Mouse (Mus musculus): ENCODE data around the gene Myo1e. TPM values are rescaled to one million over a fixed set of nuclear protein-coding genes. Genes with fewer than 3 reads are reported as not detected.

Myo1e gene
- polyA plus RNA-seq, 1 experiment, result 15.4 TPM

DNA sequence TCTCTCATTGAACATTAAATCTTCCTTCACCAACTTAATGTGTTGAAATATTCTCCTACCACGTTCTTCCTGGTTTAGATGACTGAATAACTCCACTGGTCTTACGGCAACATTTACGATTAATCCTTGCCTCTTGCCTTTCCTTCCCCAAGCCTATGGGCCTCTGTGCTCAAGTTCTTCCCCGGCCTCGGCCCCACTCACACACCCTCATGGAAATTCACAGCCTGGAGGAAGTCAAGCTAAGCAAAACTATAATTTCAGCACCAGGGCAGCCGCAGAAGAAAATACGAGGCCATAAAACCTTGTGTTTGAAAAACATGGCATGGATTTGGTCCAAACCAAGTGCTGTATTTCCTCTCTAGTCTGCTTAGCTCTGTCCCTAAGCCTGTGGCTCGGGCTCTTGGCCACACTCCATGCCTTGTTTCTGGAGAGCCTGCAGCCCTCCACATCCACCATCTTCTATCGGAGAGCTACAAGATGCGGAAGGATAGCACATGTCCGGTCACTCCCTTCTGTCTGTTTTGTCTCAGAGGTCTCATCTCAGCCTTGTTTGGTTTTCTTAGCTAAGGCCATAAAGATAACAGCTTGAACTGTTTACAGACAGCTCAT is 124.7 kb downstream of the Myo1e start:
- H3K4me3 ChIP-seq (ENCODE audit: extremely low read depth, insufficient read depth, insufficient read length), result no peak overlapping the region
- WGBS, result 72% methylated on average over 11 of the region's 11 CpGs
- TF ChIP-seq POLR2A (IDR thresholded peaks at IDR 0.05; ENCODE audit: low read depth, low read length), result no peak
- no peak for DNase-seq (ENCODE audit: low read depth in 1 of 2, low spot score in 2 of 2)
- H3K36me3 ChIP-seq (ENCODE audit: control insufficient read depth, insufficient read depth, low read length), result peaks cover 34% of the 10 kb centered on the region
- no peaks in the 10 kb centered on the region for H3K27me3 ChIP-seq (ENCODE audit: control insufficient read depth, insufficient read depth, low read length)
- no peak overlapping the region for H3K27ac ChIP-seq (ENCODE audit: insufficient read depth, low read length)
- no peaks in the 10 kb centered on the region for H3K4me1 ChIP-seq (ENCODE audit: control insufficient read depth, insufficient read depth, insufficient read length)

DNA sequence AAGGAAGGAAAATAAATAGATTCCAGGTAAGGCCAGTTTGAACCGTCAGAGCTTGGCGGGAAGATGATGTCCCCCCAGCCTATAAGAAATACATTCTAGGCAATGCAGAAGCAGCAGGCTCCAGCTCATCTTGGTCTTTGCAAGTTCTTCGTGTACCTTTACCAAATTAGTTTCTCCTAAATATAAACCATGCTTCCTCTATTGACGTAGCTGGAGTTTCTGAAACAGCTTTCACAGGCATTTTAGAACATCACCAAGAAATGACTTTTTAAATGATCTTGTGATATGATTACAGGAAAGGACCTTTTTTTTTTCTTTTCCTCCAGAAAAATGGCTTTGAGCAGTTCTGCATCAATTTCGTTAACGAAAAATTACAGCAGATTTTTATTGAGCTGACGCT is 131.2 kb downstream of the Myo1e start:
- no peaks in the 10 kb centered on the region for H3K27me3 ChIP-seq (ENCODE audit: control insufficient read depth, insufficient read depth, low read length)
- H3K4me1 ChIP-seq (ENCODE audit: control insufficient read depth, insufficient read depth, insufficient read length), result no peaks in the 10 kb centered on the region
- peaks cover 44% of the 10 kb centered on the region for H3K36me3 ChIP-seq (ENCODE audit: control insufficient read depth, insufficient read depth, low read length)
- H3K4me3 ChIP-seq (ENCODE audit: extremely low read depth, insufficient read depth, insufficient read length), result no peak overlapping the region
- 88% methylated on average over 7 of the region's 7 CpGs for WGBS
- no peak for DNase-seq (ENCODE audit: low read depth in 1 of 2, low spot score in 2 of 2)
- TF ChIP-seq CTCF (IDR thresholded peaks at IDR 0.05; ENCODE audit: extremely low read depth, insufficient read depth, insufficient read length, insufficient replicate concordance), result no peak
- no peak for TF ChIP-seq POLR2A (IDR thresholded peaks at IDR 0.05; ENCODE audit: low read depth, low read length)
- no peak overlapping the region for H3K27ac ChIP-seq (ENCODE audit: insufficient read depth, low read length)

DNA sequence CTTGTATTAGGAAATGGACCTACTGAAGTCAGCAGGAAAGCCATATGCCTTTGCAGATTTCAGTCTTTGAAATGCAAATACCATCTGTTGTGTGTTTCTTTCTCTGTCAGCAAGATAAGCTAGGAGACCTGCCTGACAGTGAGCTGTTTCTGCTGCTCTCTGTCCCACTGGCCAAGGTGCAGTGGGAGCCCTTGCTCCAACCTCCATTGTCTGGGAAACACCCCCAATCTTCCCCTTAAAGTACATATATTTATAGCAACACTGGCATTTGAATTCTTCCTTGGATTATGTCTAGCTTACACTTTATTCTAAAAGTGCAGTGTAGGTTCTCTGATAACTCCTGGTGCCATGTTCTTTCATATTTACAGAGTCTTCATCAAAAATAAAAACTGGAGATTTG is 131.7 kb downstream of the Myo1e start:
- no peaks in the 10 kb centered on the region for H3K27me3 ChIP-seq (ENCODE audit: control insufficient read depth, insufficient read depth, low read length)

DNA sequence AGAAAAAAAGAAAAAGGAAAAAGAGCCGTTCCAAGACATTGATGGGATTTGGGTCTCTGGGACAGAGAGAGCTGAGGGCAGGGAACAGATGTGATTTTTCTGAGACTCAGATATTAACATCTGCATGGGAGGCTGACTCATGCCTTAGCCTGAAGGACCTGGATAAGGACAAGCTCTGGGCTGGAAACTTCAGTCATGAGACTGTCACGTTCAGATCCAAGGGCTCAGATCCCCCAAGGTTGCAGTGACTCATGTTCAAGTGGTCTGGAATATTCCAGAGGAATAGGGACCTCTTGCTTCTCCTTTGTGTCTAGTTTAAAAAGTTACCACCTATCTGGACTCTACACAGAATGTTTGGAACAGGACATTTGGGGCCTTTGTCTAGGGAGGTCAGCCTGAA is 142.1 kb downstream of the Myo1e start:
- H3K27ac ChIP-seq (ENCODE audit: insufficient read depth, low read length), result no peak overlapping the region
- TF ChIP-seq POLR2A (IDR thresholded peaks at IDR 0.05; ENCODE audit: low read depth, low read length), result no peak
- no peak for TF ChIP-seq CTCF (IDR thresholded peaks at IDR 0.05; ENCODE audit: extremely low read depth, insufficient read depth, insufficient read length, insufficient replicate concordance)
- 86% methylated on average over 2 of the region's 2 CpGs for WGBS
- no peak overlapping the region for H3K4me3 ChIP-seq (ENCODE audit: extremely low read depth, insufficient read depth, insufficient read length)
- H3K36me3 ChIP-seq (ENCODE audit: control insufficient read depth, insufficient read depth, low read length), result peaks cover 24% of the 10 kb centered on the region
- DNase-seq (ENCODE audit: low read depth in 1 of 2, low spot score in 2 of 2), result no peak
- H3K27me3 ChIP-seq (ENCODE audit: control insufficient read depth, insufficient read depth, low read length), result no peaks in the 10 kb centered on the region
- H3K4me1 ChIP-seq (ENCODE audit: control insufficient read depth, insufficient read depth, insufficient read length), result no peaks in the 10 kb centered on the region

More for the DNA sequence above, 131.7 kb downstream of the Myo1e start:
- Histone ChIP-seq H3K4me3 (ENCODE audit: extremely low read depth, insufficient read depth, insufficient read length) (no peak overlapping the region), H3K4me1 (ENCODE audit: control insufficient read depth, insufficient read depth, insufficient read length) (no peaks in the 10 kb centered on the region), H3K27ac (ENCODE audit: insufficient read depth, low read length) (no peak overlapping the region), H3K36me3 (ENCODE audit: control insufficient read depth, insufficient read depth, low read length) (peaks cover 48% of the 10 kb centered on the region)
- no peak for TF ChIP-seq POLR2A (IDR thresholded peaks at IDR 0.05; ENCODE audit: low read depth, low read length)
- no peak for TF ChIP-seq CTCF (IDR thresholded peaks at IDR 0.05; ENCODE audit: extremely low read depth, insufficient read depth, insufficient read length, insufficient replicate concordance)
- no peak for DNase-seq (ENCODE audit: low read depth in 1 of 2, low spot score in 2 of 2)

DNA sequence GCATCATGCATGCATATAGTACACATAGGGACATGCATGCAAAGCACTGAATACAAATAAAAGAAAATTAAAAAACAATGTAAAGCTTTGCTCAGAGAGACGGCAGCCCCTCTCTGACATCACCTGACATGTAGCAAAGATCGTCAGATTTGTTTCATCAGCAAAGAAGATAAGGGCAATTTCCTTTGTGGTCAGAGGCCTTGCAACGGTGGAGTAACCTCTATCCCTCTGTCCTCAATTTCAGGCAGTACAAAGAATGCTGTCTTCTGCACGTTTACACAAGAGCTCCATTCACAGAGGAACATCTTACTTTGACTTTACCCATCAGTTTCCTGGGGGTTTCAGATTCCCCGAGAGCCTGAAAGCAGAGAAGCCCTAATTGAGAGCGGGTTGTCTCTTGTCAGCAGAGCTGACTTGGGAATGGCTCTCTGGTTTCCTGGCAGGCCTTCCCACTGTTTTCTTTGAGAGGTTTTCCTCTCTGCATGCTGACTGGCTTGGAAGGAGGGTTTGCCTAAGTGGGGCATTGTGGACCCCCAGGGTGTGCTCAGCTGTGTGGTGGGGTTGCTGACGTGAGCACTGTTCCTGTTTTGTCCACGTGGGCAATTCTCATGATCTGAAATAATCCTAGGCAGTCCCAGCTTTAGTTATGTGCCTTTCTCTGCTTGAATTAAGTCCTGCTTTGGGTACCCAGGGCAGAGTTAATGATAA is 144.6 kb downstream of the Myo1e start:
- no peak for DNase-seq (ENCODE audit: low read depth in 1 of 2, low spot score in 2 of 2)
- H3K27me3 ChIP-seq (ENCODE audit: control insufficient read depth, insufficient read depth, low read length), result no peaks in the 10 kb centered on the region

DNA sequence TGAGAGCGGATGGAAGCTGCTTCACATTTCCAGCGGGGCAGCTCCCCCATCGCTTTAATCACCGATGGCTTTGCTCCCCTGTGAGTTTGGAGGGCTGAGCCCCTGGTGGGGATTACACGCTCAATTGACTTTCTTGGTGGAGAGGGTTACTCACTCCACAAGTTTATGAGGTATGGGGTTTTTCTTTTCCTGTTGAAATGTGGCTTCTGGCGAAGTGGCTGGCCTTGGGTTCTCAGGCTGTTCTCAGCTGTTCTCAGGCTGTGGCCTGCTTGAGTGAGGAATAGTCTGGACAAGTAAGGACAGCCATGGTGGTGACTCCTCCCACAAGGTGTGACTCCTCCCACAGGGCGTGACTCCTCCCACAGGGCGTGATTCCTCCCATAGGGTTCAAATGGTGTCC is 149.1 kb downstream of the Myo1e start:
- 79% methylated on average over 8 of the region's 8 CpGs for WGBS
- H3K27me3 ChIP-seq (ENCODE audit: control insufficient read depth, insufficient read depth, low read length), result no peaks in the 10 kb centered on the region
- H3K4me1 ChIP-seq (ENCODE audit: control insufficient read depth, insufficient read depth, insufficient read length), result no peaks in the 10 kb centered on the region
- no peak overlapping the region for H3K27ac ChIP-seq (ENCODE audit: insufficient read depth, low read length)
- peaks cover 40% of the 10 kb centered on the region for H3K36me3 ChIP-seq (ENCODE audit: control insufficient read depth, insufficient read depth, low read length)
- TF ChIP-seq POLR2A (IDR thresholded peaks at IDR 0.05; ENCODE audit: low read depth, low read length) (no peak), CTCF (IDR thresholded peaks at IDR 0.05; ENCODE audit: extremely low read depth, insufficient read depth, insufficient read length, insufficient replicate concordance) (no peak)
- no peak for DNase-seq (ENCODE audit: low read depth in 1 of 2, low spot score in 2 of 2)
- no peak overlapping the region for H3K4me3 ChIP-seq (ENCODE audit: extremely low read depth, insufficient read depth, insufficient read length)

More for the DNA sequence above, 144.6 kb downstream of the Myo1e start:
- H3K36me3 ChIP-seq (ENCODE audit: control insufficient read depth, insufficient read depth, low read length), result peaks cover 31% of the 10 kb centered on the region
- no peak overlapping the region for H3K4me3 ChIP-seq (ENCODE audit: extremely low read depth, insufficient read depth, insufficient read length)
- H3K27ac ChIP-seq (ENCODE audit: insufficient read depth, low read length), result no peak overlapping the region
- TF ChIP-seq POLR2A (IDR thresholded peaks at IDR 0.05; ENCODE audit: low read depth, low read length), result no peak
- TF ChIP-seq CTCF (IDR thresholded peaks at IDR 0.05; ENCODE audit: extremely low read depth, insufficient read depth, insufficient read length, insufficient replicate concordance), result no peak
- H3K4me1 ChIP-seq (ENCODE audit: control insufficient read depth, insufficient read depth, insufficient read length), result no peaks in the 10 kb centered on the region
- 36% methylated on average over 8 of the region's 8 CpGs for WGBS

Measured in spleen, adult 2 months (tissue).